Mouse (Mus musculus) embryonic facial prominence, embryonic 14.5 days (tissue): ENCODE measurements around the gene Cryab. TPM values are rescaled to one million over a fixed set of nuclear protein-coding genes. Genes with fewer than 3 reads are reported as not detected.

Source experiments
- ATAC-seq: fragments of 200-750 bp; cut with Nextera tagmentation; 2 replicates; pipeline ENCODE4 v1.8.0; 2017; ENCODE audit warnings: low read depth, moderate number of reproducible peaks, moderate TSS enrichment
- DNase-seq: peaks from one replicate; pipeline ENCODE4 v3.0.0-alpha.2; 2015; ENCODE audit warnings: low spot score
- H3K27ac ChIP-seq: fragments of 300-500 bp; sonication (generic); replicated peaks from 2 replicates; pipeline ENCODE4 v1.5.1; 2014; ENCODE audit warnings: low read depth, mild to moderate bottlenecking, low read length, moderate library complexity
- H3K27me3 ChIP-seq: fragments of 300-500 bp; sonication (generic); replicated peaks from 2 replicates; pipeline ENCODE4 v1.6.1; 2014; ENCODE audit warnings: low read length; ENCODE audit not compliant: control insufficient read depth, insufficient read depth
- H3K36me3 ChIP-seq: fragments of 300-500 bp; sonication (generic); 2 replicates; pipeline ENCODE4 v1.6.1; 2014; ENCODE audit warnings: low read length, mixed read lengths; ENCODE audit not compliant: control insufficient read depth, insufficient read depth
- H3K4me1 ChIP-seq: fragments of 300-500 bp; sonication (generic); 2 replicates; pipeline ENCODE4 v1.6.1; 2014; ENCODE audit warnings: antibody characterized with exemption, low read length; ENCODE audit not compliant: control insufficient read depth, insufficient read depth
- H3K4me2 ChIP-seq: fragments of 300-500 bp; sonication (generic); 2 replicates; pipeline ENCODE4 v1.6.1; 2014; ENCODE audit warnings: low read depth, mild to moderate bottlenecking, low read length, moderate library complexity, mixed read lengths
- H3K4me3 ChIP-seq: fragments of 300-500 bp; sonication (generic); 2 replicates; pipeline ENCODE4 v1.5.1; 2014; ENCODE audit warnings: low read depth, mild to moderate bottlenecking, low read length
- H3K9ac ChIP-seq: fragments of 300-500 bp; sonication (generic); 2 replicates; pipeline ENCODE4 v1.6.1; 2014; ENCODE audit warnings: low read depth, mild to moderate bottlenecking, low read length, moderate library complexity, mixed read lengths
- H3K9me3 ChIP-seq: fragments of 300-500 bp; sonication (generic); 2 replicates; pipeline ENCODE4 v1.6.1; 2016; ENCODE audit warnings: low read length; ENCODE audit not compliant: control insufficient read depth
- WGBS: fragments of 180-500 bp; shearing (Covaris S2); extraction: QIAGEN DNeasy Blood & Tissue Kit; methylation state at CpG from one replicate; pipeline ENCODE4 v1.1.7; 2014; 5-methylcytosine and 5-hydroxymethylcytosine counted together
- polyA plus RNA-seq: library from polyadenylated mRNA; unstranded; fragments of >200 nt; fragmentation: Nextera tagmentation; extraction: Ambion mirVana; gene quantifications from 2 replicates; pipeline ENCODE4 v1.2.1, GENCODE M21; 2014

Gene Cryab
- polyA plus RNA-seq, 1 experiment from 2014 or later: 275 TPM

- Histone ChIP-seq H3K27ac (no peak overlapping the region), H3K9me3 (no peaks in the 10 kb centered on the region), H3K4me2 (no peak overlapping the region), H3K4me1 (no peaks in the 10 kb centered on the region), H3K36me3 (peaks cover 73% of the 10 kb centered on the region), H3K27me3 (no peaks in the 10 kb centered on the region), H3K9ac (no peak overlapping the region), H3K4me3 (no peak overlapping the region)
- DNase-seq: no peak
- ATAC-seq: no peak
- 92% methylated on average over 7 of the region's 7 CpGs for WGBS
Measured at GRCm38 (mm10) chr9:50797641-50798040, 46.5 kb downstream of the Cryab start.

- 80% methylated on average over 5 of the region's 5 CpGs for WGBS
- H3K4me2 ChIP-seq: no peak overlapping the region
- H3K9ac ChIP-seq: no peak overlapping the region
- H3K27ac ChIP-seq: no peak overlapping the region
- no peak overlapping the region for H3K4me3 ChIP-seq
- peaks cover 74% of the 10 kb centered on the region for H3K36me3 ChIP-seq
- H3K9me3 ChIP-seq: no peaks in the 10 kb centered on the region
- no peaks in the 10 kb centered on the region for H3K4me1 ChIP-seq
- ATAC-seq (no peak), DNase-seq (no peak)
- no peaks in the 10 kb centered on the region for H3K27me3 ChIP-seq
Measured at GRCm38 (mm10) chr9:50798368-50798767, 47.2 kb downstream of the Cryab start.

- H3K27ac ChIP-seq: no peak overlapping the region
- H3K4me3 ChIP-seq: no peak overlapping the region
- no peaks in the 10 kb centered on the region for H3K4me1 ChIP-seq
- no peak for ATAC-seq
- WGBS: 64% methylated on average over 2 of the region's 2 CpGs
- no peak overlapping the region for H3K4me2 ChIP-seq
- peak; percentile 63 for DNase-seq
- H3K36me3 ChIP-seq: peaks cover 80% of the 10 kb centered on the region
- no peaks in the 10 kb centered on the region for H3K9me3 ChIP-seq
- H3K9ac ChIP-seq: no peak overlapping the region
- H3K27me3 ChIP-seq: no peaks in the 10 kb centered on the region
Measured at GRCm38 (mm10) chr9:50800985-50801384, 49.9 kb downstream of the Cryab start.

DNA sequence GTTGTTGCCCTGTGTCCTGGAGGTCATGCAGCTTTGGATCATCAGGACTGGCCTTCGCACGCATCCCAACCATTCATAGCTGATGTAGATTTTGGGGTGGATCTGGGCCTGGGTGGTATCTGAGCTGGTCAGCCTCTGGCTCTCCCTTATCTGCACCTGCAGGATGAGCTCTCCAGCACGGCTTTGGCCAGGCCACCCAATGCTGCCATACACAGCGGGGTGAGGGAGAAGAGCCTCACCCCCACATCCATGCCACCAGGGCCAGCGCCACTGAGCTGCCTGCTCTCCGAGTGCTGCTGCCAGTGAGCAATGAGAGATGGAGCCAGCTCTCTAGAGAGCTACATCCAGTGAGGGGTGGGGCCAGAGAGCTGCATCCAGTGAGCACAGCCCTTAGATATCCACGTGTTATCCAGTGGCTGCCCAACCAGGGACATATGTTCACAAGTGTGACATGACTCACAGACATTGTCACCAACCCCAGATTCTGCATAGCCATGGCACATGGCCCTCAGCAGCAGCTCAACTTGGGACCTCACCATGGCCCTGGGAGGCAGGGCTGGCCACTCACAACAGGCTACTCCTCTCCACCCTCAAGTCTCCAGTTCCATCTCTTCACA, 52.0 kb downstream of the Cryab start:
- Histone ChIP-seq H3K4me2 (no peak overlapping the region), H3K4me1 (no peaks in the 10 kb centered on the region), H3K36me3 (peaks cover 86% of the 10 kb centered on the region), H3K27ac (no peak overlapping the region), H3K9me3 (no peaks in the 10 kb centered on the region), H3K27me3 (no peaks in the 10 kb centered on the region), H3K9ac (no peak overlapping the region), H3K4me3 (no peak overlapping the region)
- 95% methylated on average over 7 of the region's 7 CpGs for WGBS
- ATAC-seq (no peak), DNase-seq (no peak)

Other genes starting within 250 kb of the Cryab start
- 61.3 and 63.3 TPM in 2 replicates for gene Pts, start 222.6 kb upstream of the Cryab start, polyA plus RNA-seq
- 6.1 and 7.7 TPM in 2 replicates for gene Il18, start 196.5 kb upstream of the Cryab start, polyA plus RNA-seq
- 0.15 and 0.16 TPM in 2 replicates for gene Bco2, start 196.1 kb upstream of the Cryab start, polyA plus RNA-seq
- gene Tex12, start 190.0 kb upstream of the Cryab start, polyA plus RNA-seq: 0.21 TPM in 1 of 2 replicates, not detected in the other
- 300 and 330 TPM in 2 replicates for gene Sdhd, start 147.5 kb upstream of the Cryab start, polyA plus RNA-seq
- gene Timm8b, start 147.4 kb upstream of the Cryab start, polyA plus RNA-seq: 239 and 285 TPM in 2 replicates
- gene Pih1d2, start 134.0 kb upstream of the Cryab start, polyA plus RNA-seq: 3.2 and 5.8 TPM in 2 replicates
- gene Nkapd1, start 133.9 kb upstream of the Cryab start, polyA plus RNA-seq: 21.5 and 24.3 TPM in 2 replicates
- gene Dlat, start 91.5 kb upstream of the Cryab start, polyA plus RNA-seq: 60.1 and 65.9 TPM in 2 replicates
- 14.0 and 16.9 TPM in 2 replicates for gene Dixdc1, start 11.8 kb upstream of the Cryab start, polyA plus RNA-seq
- gene 2310030G06Rik, start 4.8 kb upstream of the Cryab start, polyA plus RNA-seq: 4.0 and 6.8 TPM in 2 replicates
- 112 and 136 TPM in 2 replicates for gene Hspb2, start 1.0 kb downstream of the Cryab start, polyA plus RNA-seq
- gene Fdxacb1, start 16.9 kb downstream of the Cryab start, polyA plus RNA-seq: 10.2 and 14.2 TPM in 2 replicates
- 35.7 and 38.2 TPM in 2 replicates for gene Alg9, start 23.7 kb downstream of the Cryab start, polyA plus RNA-seq
- gene 1110032A03Rik, start 24.2 kb downstream of the Cryab start, polyA plus RNA-seq: 32.5 and 41.2 TPM in 2 replicates
- 55.7 and 60.0 TPM in 2 replicates for gene Ppp2r1b, start 94.0 kb downstream of the Cryab start, polyA plus RNA-seq